Mouse (Mus musculus): ENCODE results near the gene Shld2.
"Not testable (repeated sequence)": the region's sequence is repeated elsewhere in the genome, so short reads cannot be mapped to it uniquely, and the experiment has no call there.

Shld2 gene

DNA sequence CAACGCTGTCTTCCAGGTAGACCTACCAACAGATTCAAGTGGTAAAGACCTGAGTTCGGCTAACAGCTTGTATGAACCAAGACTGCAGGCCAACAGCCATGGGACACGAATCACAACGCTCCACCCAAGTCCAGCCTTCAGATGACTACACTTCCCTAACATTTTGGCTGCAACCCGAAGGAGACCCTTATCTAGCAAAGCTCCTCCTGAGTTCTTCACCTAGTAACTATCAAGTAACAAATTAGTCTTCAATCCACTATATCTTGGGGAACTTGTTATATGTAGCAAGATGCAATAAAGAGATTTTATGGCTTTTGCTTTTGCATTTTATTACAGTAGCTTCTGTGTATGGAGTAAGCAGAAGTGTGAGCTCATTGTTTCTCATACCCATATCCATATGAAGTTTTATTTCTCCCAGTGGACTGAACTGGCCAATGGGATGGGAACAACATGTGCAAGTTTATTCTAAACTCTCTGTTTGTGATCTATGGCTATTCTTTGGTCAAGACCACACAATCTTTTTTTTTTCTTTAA is 28.5 kb downstream of the Shld2 start:
- DNase-seq (ENCODE audit: low spot score in 2 of 2): no peak

DNA sequence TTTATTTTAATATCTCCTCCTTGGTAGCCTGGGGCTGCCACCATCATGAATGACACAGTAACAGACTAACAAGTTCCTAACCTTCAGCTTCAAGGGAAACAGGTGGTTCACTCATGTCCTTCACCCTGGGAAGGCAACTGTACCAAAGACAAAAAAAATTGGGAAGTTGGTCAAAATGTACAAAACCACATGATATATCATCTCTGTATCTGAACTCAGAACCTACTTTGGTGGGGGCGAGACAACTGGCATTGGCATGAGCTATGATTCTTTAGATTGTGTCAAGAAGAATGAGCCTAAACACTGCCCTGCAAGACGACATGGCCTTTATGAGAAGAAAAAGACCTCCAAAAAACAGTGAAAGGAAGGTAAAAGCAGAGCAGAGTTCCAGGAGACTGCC is 29.5 kb downstream of the Shld2 start:
- no peak for DNase-seq (ENCODE audit: low spot score in 2 of 2)

DNA sequence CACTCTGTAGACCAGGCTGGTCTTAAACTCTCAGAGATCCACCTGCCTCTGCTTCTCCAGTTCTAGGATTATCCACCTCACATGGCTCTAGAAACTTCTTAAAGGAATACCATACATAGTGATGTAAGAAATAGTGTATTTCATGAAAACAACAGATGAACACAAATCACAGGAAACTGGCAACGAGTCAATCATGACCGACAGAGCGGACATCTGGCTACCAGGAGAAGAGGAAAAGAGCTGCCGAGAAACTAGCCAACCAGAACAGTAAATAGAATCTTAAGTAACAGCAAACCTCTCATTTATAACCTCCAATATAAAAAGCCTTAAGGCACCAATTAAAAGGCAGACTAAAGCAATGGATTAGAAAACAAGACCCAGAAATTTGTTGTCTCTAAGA is 30.6 kb downstream of the Shld2 start:
- DNase-seq (ENCODE audit: low spot score in 2 of 2): no peak

DNA sequence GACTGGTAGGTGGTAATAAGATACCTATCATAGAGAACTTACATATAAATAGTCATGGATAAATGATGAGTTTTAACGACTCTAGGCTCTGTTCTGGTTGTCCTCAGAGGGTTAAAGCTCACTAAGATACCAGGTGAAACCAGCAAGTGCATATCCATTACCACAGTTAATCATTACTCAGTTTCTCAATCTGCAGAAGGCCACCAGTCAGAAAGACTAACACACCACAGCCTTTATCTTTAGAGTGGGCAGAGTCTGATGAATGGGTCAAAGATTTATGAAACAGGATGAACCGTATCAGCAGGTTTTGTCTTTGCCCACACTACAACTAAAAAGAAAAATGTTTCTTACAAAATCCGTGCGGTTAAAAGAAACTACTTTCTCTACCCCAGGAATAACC is 35.1 kb downstream of the Shld2 start:
- DNase-seq (ENCODE audit: low spot score in 2 of 2): no peak

DNA sequence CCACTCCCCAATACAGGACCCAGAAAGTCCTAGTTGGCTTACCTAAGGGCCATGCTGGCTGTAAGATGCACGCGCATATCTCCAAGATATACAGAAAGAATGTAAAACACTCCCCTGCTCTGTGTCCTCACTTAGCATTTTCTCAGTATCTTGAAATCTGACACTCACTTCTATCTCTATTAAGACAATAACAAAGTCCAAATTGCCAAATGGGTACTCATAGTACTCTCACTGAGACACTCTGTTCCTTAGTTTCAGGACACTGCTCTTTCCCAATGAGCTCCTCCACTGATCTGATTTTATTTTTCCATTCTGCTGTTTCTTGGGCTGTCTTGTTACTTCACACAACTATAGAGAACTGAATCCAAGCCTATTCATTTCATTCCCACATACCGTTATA is 36.2 kb downstream of the Shld2 start:
- DNase-seq (ENCODE audit: low spot score in 2 of 2): no peak

DNA sequence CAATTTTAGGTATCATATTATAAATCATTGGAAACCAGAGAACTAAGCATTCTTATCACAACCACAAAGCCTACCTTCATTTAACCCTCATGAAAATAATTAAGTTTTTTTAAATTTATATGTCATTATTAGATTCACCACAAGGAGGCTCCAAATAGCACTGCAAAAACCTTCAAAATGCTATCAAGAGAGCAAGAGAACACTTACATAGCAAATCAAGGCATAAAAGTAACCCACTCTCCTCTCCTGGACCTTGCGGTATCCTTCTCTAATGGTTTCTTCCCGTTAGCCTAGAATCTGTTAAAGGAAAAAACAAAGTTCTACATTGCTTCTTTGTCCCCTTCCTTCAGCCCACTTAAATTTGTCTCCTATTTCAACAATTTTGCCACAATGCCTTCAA is 37.0 kb downstream of the Shld2 start:
- DNase-seq (ENCODE audit: low spot score in 2 of 2): no peak

DNA sequence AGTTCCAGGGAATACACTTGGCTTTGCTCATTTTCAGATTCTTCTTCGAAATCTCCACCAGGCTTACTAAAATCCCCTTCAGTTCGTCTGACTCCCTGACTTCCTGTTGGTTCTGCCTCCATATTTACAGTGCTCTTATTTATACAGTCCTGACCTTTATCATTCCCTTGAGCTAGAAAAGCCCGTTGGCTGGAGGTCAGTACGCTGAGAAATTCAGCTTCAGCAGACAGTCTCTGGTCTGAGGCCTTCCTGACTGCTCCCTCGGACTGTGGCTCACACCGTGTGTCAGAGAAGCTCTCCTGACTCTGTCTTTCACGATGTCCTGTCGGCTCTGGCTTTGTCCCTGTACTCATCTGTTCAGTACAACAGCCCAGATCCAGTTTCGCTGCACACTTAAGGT is 42.2 kb downstream of the Shld2 start:
- DNase-seq (ENCODE audit: low spot score in 2 of 2): no peak

DNA sequence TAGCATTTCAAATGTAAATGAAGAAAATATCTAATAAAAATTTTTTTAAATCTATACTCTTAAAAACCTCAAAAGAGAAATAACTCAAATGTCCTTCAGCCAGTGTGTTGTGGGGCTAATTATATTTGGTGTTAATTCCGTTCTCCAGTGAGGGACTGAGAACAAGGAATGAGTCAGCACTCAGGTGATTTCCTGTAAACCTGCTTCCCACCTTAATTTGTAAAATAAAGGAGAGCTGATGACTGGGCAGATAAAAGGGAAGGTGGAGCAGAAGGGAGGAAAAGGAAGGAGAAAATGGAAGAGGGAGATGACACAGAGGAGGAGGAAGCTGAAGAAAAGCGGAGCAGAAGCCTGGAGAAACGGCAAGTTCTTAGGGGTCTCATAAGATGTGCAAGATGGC is 51.8 kb downstream of the Shld2 start:
- DNase-seq (ENCODE audit: low spot score in 2 of 2): not testable (repeated sequence)

DNA sequence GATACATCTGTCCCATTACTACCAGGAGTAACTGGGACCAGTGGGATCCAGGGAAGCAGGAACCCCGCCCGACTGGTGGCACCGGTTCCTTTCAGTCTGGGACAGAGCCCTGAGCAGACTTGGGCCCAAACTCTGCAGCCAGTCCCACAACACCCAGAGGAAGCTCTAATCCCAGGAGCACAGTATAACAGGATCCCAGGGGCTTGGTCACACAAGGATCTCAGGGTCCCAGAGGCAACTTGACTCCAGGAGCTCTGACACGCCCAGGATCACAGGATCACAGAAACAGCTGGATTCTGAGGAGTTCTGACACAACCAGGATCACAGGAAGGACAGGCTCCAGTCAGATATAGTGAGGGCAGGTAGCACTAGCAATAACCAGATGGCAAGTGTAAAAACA is 57.0 kb downstream of the Shld2 start:
- no peak for DNase-seq (ENCODE audit: low spot score in 2 of 2)

DNA sequence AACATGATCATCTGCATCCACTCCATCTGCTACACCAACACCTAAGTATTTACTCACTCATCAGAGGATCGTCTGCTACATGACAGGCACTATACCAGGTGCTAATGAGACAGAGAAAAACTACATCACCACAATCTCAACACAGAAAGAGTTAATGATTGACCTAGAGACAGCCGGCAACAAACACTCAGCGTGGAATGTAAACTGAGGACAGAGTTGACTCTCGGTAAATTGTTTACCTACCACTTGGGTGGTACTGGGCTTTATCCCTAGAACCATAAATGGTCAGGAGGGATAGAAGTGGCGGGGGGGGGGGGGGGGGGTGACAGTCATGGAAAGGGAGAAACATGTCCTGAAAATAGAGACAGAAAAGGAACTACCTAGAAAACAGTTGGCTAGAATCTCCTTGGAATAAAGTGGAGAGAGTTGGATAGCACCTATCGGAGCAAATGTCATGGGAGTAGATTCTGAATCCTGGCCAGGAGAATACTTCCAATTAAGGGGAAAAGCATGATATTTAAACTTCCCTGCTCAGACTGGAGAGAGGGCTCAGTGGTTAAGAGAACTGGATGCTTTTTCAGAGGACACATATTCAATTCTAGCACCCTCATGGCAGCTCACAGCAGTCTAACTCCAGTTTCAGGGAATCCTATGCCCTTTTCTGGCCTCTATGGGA is 57.7 kb downstream of the Shld2 start:
- DNase-seq (ENCODE audit: low spot score in 2 of 2): no peak

DNA sequence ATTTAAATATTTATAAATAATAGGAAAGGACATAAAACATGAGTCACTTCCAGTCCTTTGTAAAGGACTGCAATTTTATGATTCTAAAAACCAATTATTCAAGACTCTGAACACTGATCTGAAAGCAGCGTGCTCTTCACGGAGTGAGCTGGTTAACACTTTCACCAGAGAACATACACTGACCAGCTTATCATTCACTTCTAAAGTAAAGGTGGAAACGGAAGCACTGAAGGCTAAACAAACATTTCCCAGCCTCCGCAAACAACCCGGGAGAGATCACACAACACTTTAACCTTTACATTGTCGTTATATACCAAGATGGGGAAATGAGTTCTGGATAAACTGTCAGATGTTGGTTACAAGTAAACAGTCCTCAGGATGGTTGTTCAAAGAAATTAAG is 69.6 kb downstream of the Shld2 start:
- DNase-seq (ENCODE audit: low spot score in 2 of 2): no peak

DNA sequence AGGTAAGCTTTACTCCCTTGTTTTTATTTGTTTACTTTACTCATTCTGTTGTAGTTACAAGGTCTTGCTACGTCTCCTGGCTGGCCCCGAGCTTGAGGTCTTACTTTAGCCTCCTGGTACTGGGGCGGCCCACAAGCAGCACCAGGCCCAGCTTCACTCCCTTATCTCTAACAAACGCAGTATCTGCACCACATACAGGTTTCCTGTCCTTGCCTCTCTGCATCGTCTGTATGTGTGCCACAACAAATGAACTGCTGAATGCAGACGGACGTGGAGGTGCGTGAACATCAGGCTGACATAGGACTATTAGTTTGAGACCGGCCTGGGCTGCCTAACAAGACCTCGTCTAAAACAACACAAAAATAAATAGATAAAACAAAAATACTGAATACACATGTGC is 70.0 kb downstream of the Shld2 start:
- no peak for DNase-seq (ENCODE audit: low spot score in 2 of 2)

DNA sequence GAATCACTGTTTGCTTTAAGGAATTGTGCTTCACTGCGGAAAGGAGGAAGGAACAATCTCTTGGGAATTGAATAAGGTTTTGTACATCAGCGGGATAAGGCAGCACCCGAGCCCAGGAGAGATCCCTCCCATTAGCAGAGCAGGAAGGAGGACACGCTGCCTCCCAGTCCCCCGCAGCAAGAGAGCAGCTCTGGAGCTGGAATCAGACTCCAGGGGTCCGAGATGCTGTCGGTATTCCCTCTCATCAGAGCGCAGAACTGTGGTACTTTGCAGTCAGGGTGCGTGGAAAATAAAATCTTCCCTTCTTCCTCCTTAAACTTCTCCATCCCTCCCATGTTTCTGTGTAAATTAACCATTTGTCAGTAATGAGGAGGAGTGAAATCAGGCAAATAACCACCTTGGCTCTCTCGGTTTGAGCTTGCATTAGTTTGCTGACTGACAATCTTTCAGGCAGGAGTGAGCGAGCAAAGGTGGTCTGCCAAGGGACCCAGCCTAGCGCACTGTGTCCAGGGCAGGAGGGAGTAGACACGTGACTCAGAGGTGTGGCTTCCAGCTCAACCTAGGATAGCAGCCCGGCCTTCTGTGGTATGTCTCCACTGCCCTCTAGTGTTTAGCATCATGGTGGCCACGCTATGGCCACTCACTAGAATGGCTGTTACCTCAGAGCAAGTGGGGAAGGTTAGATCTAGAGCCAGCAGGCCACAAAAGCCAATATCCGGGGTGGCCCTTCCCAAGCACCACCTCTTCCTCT is 75.5 kb downstream of the Shld2 start:
- peak in 1 of 2 experiments; percentile 40 for DNase-seq (ENCODE audit: low spot score in 2 of 2)

DNA sequence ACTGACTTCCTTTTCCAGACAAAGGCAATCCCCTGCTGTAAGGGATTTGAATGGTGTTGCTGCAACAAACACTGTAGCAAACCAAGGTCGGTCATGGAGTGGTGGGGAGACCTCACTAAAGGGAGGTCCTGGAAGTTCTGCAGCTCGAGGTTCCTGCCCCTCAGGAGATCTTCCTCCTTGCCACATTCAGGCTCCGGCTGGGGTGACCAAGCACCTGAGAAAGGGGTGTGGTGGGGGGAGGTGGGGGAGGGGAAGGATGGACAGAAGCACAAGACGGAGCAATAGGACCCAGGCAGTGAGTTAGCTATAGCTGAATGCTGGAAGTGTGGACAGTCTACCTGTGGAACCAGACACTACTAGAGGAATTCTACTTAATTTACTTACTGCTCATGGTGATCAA is 76.4 kb downstream of the Shld2 start:
- no peak for DNase-seq (ENCODE audit: low spot score in 2 of 2)

DNA sequence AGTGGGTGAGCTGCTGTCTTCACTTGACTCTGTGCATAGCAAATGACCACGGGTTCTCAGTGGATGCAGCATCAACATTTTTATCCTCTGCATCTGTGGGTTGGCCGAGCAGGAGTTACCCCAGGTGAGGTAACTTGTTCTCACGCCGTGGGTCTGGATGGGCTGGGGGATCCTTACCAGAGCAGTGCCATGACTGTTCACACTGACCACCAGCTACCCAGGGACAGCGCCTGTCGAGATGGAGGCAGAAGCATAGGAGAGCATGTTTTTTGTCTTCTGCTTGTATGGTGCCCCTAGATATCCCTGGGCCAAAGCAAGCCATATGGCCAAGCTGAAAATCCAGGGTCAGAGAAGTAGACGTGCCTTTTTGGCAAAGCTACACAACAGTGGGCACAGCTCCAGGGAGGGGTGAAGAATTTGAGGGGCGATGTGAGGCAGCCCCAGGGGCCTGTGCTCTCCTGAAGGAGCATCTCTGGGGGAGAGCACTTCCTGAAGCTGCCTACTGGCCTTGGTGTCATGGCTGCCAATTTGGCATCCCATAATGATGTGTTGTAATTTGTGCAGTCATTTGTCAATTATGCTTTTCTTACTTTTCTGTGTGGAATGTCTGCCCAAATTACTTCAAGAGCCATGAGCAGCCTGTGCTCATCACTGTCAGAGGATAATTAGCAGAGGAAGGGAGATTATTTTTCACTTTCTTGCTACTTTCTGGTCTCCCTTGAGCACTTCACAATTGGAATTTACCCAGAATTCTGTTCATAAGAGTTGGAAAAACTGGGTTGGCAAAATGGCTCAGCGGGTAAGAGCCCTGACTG is 77.2 kb downstream of the Shld2 start:
- no peak for DNase-seq (ENCODE audit: low spot score in 2 of 2)

DNA sequence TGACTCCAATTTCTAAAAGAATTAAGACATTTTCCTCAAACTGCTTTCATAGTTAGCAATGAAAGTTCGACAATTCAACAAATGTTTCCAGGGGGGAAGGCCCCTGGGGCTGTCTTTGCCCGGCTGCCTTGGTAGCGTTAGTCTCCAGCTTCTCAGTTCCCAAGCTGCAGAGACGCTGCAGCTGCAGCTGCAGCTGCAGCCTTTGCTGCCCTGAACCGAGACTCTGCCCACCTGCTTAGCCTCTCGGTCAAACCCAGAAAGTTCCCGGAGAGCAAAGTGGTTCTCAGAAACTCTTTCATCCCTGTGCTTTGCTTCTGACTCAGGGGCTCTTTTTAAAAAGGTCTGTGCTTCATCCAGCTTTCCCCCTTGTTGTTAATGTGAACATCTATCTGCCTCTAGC is 78.0 kb downstream of the Shld2 start:
- DNase-seq (ENCODE audit: low spot score in 2 of 2): no peak

DNA sequence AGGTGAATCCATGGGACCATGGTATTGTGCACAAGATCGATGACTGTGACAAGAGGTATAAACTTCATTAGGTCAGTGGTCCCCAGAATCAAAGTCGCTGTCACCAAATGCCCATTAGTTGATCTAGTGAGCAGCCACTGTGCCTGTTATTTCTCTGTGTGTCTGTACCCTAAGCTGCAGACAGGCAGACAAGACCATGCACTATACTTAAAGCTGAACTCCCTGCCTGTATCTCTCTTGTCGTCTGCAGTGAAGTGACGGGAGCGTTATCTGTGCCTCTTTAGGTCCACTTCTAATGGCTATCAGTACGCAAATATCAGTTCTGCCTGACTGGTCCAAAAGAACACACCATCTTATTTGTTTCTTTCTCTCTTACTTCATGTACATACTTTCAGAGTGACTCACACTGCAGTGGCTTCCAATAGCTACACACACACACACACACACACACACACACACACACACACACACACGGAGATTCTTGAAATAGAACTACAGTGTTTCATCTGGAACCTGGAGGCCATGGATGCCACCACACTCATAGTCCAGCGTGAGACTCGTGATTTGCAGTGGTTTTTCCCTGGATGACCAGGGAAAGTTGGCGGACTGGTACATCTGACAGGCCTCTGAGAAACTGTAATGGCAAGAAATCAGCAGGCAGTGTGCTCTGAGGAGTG is 81.3 kb downstream of the Shld2 start:
- no peak for DNase-seq (ENCODE audit: low spot score in 2 of 2)

DNA sequence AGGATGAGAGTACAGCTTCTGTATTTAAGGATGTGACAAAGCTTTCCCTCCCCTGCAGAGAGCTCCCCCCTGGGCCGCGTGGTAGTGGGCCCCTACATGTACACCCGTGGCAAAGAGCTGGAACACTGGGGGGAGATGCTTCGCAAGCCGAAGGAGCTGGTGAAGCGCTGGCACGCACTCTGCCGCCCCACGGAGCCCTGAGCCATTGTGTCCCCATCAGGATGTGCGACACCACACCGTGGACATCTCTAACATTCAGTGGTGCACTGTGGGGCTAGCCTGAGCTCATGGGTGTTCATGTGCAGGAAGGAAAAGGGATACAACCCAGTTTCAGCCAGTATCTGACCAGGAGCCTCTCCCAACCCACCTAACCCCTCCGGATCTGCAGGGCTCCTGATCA is 82.3 kb downstream of the Shld2 start:
- peak in 1 of 2 experiments; percentile 55 for DNase-seq (ENCODE audit: low spot score in 2 of 2)

DNA sequence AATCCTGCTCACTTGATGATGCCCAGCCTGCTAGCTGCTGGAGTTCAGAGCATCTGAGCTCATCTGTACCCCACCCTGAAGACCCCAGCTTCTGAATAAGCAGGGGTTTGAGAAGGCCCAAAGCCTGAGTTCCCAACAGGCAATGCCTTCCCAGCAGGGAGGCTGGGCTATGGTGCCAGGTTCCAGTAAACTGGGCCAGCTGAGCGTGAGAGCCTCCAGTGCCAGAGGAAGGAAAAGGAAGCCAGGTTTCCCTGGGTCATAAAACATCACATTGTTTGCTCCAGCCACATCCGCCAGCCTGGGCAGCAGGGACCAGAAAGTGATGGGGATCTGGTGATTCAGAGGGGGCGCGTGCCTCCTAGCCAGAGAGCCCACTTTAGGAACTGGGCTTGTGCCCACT is 83.7 kb downstream of the Shld2 start:
- DNase-seq (ENCODE audit: low spot score in 2 of 2): peak in 1 of 2 experiments; percentile 55

DNA sequence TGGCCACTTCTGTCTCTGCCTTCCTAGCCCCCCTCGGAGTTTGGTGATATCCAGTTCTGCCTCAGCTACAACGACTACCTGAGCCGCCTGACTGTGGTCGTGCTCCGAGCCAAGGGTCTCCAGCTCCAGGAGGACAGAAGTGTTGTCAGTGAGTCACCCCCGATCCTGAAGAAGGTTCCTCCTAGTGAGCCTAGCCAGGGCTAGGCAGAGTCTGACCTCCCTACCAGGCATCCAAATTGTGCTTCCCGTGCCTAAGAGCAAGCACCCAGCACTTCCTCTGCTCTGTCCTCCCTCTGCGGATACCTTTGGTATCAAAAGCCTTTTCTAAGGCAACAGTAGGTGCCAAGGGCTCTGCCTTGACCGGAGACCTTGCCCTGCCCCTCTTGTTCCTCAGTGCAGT is 84.3 kb downstream of the Shld2 start:
- DNase-seq (ENCODE audit: low spot score in 2 of 2): peak in 1 of 2 experiments; percentile 54

DNA sequence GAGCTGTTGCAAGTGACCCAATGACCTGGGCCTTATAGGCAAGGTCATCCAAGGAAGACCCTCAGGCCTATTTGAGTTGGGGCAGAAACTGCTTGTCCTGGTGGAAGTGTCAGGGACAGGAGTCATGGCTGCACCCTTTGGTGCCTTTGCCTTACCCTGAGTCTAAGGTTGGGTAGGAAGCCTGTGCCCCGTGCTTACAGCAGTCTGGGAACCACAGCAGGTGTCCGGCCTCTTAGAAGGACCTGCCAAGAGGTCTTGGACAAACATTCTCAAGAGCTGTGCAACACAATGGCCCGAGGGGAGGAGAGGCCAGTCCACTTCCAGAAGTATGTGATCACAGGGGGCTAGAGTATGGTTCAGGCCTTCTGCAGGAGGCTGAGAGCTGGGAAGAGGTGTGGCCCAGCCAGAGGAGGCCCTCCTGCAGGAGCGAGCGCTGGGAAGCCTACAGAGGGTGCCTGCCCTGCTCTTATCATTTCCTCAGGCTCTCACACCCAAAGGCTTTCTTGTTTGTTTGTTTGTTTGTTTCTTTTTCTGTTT is 86.9 kb downstream of the Shld2 start:
- DNase-seq (ENCODE audit: low spot score in 2 of 2): no peak
